Mouse (Mus musculus): ENCODE measurements around the gene Gnaq.

DNA sequence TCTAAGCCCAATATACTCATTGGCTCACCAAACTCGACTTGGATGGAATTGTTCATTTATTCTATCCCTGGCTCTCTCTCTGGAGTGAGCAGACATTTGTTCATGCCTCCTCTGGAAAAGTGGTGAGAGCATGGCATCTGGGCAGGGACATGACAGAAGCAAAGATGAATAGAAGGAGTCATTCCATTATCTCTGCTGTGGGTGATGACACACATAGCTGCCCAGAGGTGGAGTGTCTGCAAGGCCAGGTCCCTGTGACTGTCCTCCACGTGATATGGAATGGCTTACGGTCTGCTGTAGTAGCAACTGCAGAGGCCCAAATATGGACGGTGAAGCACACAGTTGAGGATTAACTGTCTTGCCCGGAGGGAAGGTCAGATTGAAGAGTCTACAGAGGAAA, 261.8 kb downstream of the Gnaq start:
- TF ChIP-seq CTCF (conservative IDR thresholded peaks at IDR 0.05 in 1 of 2, IDR thresholded peaks at IDR 0.05 in 1 of 2; ENCODE audit: low read depth in 2 of 2, low read length in 2 of 2) (no peak), TBP (conservative IDR thresholded peaks at IDR 0.05; ENCODE audit: low read depth, low read length) (no peak)

All from CH12.LX (cell line).